Mouse (Mus musculus): ENCODE data around the gene Atxn7l2. TPM values are rescaled to one million over a fixed set of nuclear protein-coding genes. Genes with fewer than 3 reads are reported as not detected.
A peak's percentile ranks its signal among the peaks of the same experiment; 100 is the strongest.

The Atxn7l2 gene
- total and polyA plus RNA-seq, 2 experiments from 2014 or later: 16.1 to 22.5 TPM

GRCm38 (mm10) chr3:108203621-108204325 lies 7.0 kb downstream of the Atxn7l2 start:
- Histone ChIP-seq H3K9ac (replicated peaks; ENCODE audit: low read length, poor library complexity, severe bottlenecking) (no peak overlapping the region), H3K4me2 (ENCODE audit: low read depth, low read length, poor library complexity, severe bottlenecking) (no peak overlapping the region), H3K27ac (ENCODE audit: low read depth, low read length) (no peak overlapping the region), H3K9me3 (ENCODE audit: low read length) (no peaks in the 10 kb centered on the region), H3K4me1 (ENCODE audit: insufficient read depth, low read length) (peaks cover 5% of the 10 kb centered on the region), H3K4me3 (ENCODE audit: low read depth, low read length) (no peak overlapping the region), H3K27me3 (ENCODE audit: insufficient read depth, low read length) (no peaks in the 10 kb centered on the region), H3K36me3 (ENCODE audit: insufficient read depth, low read length) (peaks cover 42% of the 10 kb centered on the region)
- DNase-seq (ENCODE audit: low spot score) (peak; percentile 66), ATAC-seq (ENCODE audit: low FRiP score) (no peak)
- 84% methylated on average over 11 of the region's 11 CpGs for WGBS
- TF ChIP-seq CTCF (IDR thresholded peaks at IDR 0.05): peak; percentile 87

- TF ChIP-seq CTCF (IDR thresholded peaks at IDR 0.05): no peak
- Histone ChIP-seq H3K4me1 (ENCODE audit: insufficient read depth, low read length) (no peaks in the 10 kb centered on the region; the same call in 1 of the 2 replicates), H3K27ac (ENCODE audit: low read depth, low read length) (no peak overlapping the region), H3K27me3 (ENCODE audit: insufficient read depth, low read length) (no peaks in the 10 kb centered on the region), H3K4me2 (ENCODE audit: low read depth, low read length, poor library complexity, severe bottlenecking) (no peak overlapping the region), H3K4me3 (ENCODE audit: low read depth, low read length) (no peak overlapping the region), H3K9ac (replicated peaks; ENCODE audit: low read length, poor library complexity, severe bottlenecking) (no peak overlapping the region), H3K36me3 (ENCODE audit: insufficient read depth, low read length) (peaks cover 42% of the 10 kb centered on the region), H3K9me3 (ENCODE audit: low read length) (no peaks in the 10 kb centered on the region)
- WGBS: 97% methylated on average over 13 of the region's 13 CpGs
- DNase-seq (ENCODE audit: low spot score): no peak
- ATAC-seq (ENCODE audit: low FRiP score): no peak
These were observed 7.5 kb downstream of the Atxn7l2 start for GRCm38 (mm10) chr3:108203212-108203611.

GRCm38 (mm10) chr3:108202506-108202905 lies 8.2 kb downstream of the Atxn7l2 start:
- no peaks in the 10 kb centered on the region for H3K4me1 ChIP-seq (ENCODE audit: insufficient read depth, low read length)

GRCm38 (mm10) chr3:108200329-108201323 lies 10.1 kb downstream of the Atxn7l2 start, which contains the start of gene Cyb561d1:
TSS of gene Cyb561d1 (minus strand) at chr3:108201212.
- Histone ChIP-seq H3K9me3 (ENCODE audit: low read length) (no peaks in the 10 kb centered on the region), H3K27me3 (ENCODE audit: insufficient read depth, low read length) (no peaks in the 10 kb centered on the region), H3K27ac (ENCODE audit: low read depth, low read length) (peak within 1 kb of the TSS; percentile 69), H3K4me1 (ENCODE audit: insufficient read depth, low read length) (peaks cover 5% of the 10 kb centered on the region; the same call in 1 of the 2 replicates), H3K36me3 (ENCODE audit: insufficient read depth, low read length) (peaks cover 26% of the 10 kb centered on the region), H3K4me2 (ENCODE audit: low read depth, low read length, poor library complexity, severe bottlenecking) (peak within 1 kb of the TSS; percentile 76), H3K4me3 (ENCODE audit: low read depth, low read length) (peak within 1 kb of the TSS; percentile 56), H3K9ac (replicated peaks; ENCODE audit: low read length, poor library complexity, severe bottlenecking) (peak within 1 kb of the TSS; percentile 70)
- WGBS: 3% methylated on average over 44 of the region's 44 CpGs
- TF ChIP-seq CTCF (IDR thresholded peaks at IDR 0.05): peak; percentile 67
- ATAC-seq (ENCODE audit: low FRiP score) (peak; percentile 76), DNase-seq (ENCODE audit: low spot score) (peak; percentile 80)

More at GRCm38 (mm10) chr3:108202506-108202905, 8.2 kb downstream of the Atxn7l2 start:
- no peak for DNase-seq (ENCODE audit: low spot score)
- H3K9me3 ChIP-seq (ENCODE audit: low read length): no peaks in the 10 kb centered on the region
- no peak overlapping the region for H3K9ac ChIP-seq (replicated peaks; ENCODE audit: low read length, poor library complexity, severe bottlenecking)
- ATAC-seq (ENCODE audit: low FRiP score): no peak
- H3K4me3 ChIP-seq (ENCODE audit: low read depth, low read length): no peak overlapping the region
- no peaks in the 10 kb centered on the region for H3K27me3 ChIP-seq (ENCODE audit: insufficient read depth, low read length)
- H3K27ac ChIP-seq (ENCODE audit: low read depth, low read length): no peak overlapping the region
- no peak for TF ChIP-seq CTCF (IDR thresholded peaks at IDR 0.05)
- no peak overlapping the region for H3K4me2 ChIP-seq (ENCODE audit: low read depth, low read length, poor library complexity, severe bottlenecking)
- H3K36me3 ChIP-seq (ENCODE audit: insufficient read depth, low read length): peaks cover 40% of the 10 kb centered on the region

- H3K4me3 ChIP-seq (ENCODE audit: low read depth, low read length): no peak overlapping the region
- no peak overlapping the region for H3K4me2 ChIP-seq (ENCODE audit: low read depth, low read length, poor library complexity, severe bottlenecking)
- H3K9ac ChIP-seq (replicated peaks; ENCODE audit: low read length, poor library complexity, severe bottlenecking): no peak overlapping the region
- DNase-seq (ENCODE audit: low spot score): no peak
- 95% methylated on average over 6 of the region's 6 CpGs for whole genome bisulfite sequencing
- no peak overlapping the region for H3K27ac ChIP-seq (ENCODE audit: low read depth, low read length)
- no peaks in the 10 kb centered on the region for H3K27me3 ChIP-seq (ENCODE audit: insufficient read depth, low read length)
- TF ChIP-seq CTCF (IDR thresholded peaks at IDR 0.05): no peak
- H3K36me3 ChIP-seq (ENCODE audit: insufficient read depth, low read length): peaks cover 12% of the 10 kb centered on the region
- ATAC-seq (ENCODE audit: low FRiP score): no peak
- H3K9me3 ChIP-seq (ENCODE audit: low read length): no peaks in the 10 kb centered on the region
- peaks cover 5% of the 10 kb centered on the region; the same call in 1 of the 2 replicates for H3K4me1 ChIP-seq (ENCODE audit: insufficient read depth, low read length)
These were observed 11.5 kb downstream of the Atxn7l2 start for GRCm38 (mm10) chr3:108199231-108199630.

Data from midbrain, postnatal 0 days (tissue).